Mouse (Mus musculus) stomach, embryonic 15.5 days (tissue): ENCODE measurements around the gene Ftsj3. TPM values are rescaled to one million over a fixed set of nuclear protein-coding genes. Genes with fewer than 3 reads are reported as not detected.

Experiments
- ATAC-seq: fragments of 200-750 bp; cut with Nextera tagmentation; 2 replicates; pipeline ENCODE4 v1.8.0; 2017; ENCODE audit warnings: low read depth, moderate number of reproducible peaks, moderate TSS enrichment; ENCODE audit not compliant: insufficient read depth, low FRiP score
- H3K27ac ChIP-seq: fragments of 300-500 bp; sonication (generic); 2 replicates; pipeline ENCODE4 v1.5.1; 2015; ENCODE audit warnings: mild to moderate bottlenecking, inconsistent platforms
- H3K27me3 ChIP-seq: fragments of 300-500 bp; sonication (generic); replicated peaks from 2 replicates; pipeline ENCODE4 v1.6.1; 2015; ENCODE audit warnings: inconsistent platforms
- H3K36me3 ChIP-seq: fragments of 300-500 bp; sonication (generic); 2 replicates; pipeline ENCODE4 v1.6.1; 2015; ENCODE audit warnings: inconsistent platforms
- H3K4me1 ChIP-seq: fragments of 300-500 bp; sonication (generic); 2 replicates; pipeline ENCODE4 v1.6.1; 2015; ENCODE audit warnings: inconsistent platforms
- H3K4me2 ChIP-seq: fragments of 300-500 bp; sonication (generic); 2 replicates; pipeline ENCODE4 v1.6.1; 2015; ENCODE audit warnings: mild to moderate bottlenecking, inconsistent platforms
- H3K4me3 ChIP-seq: fragments of 300-500 bp; sonication (generic); replicated peaks from 2 replicates; pipeline ENCODE4 v1.5.1; 2015; ENCODE audit warnings: inconsistent platforms
- H3K9ac ChIP-seq: fragments of 300-500 bp; sonication (generic); 2 replicates; pipeline ENCODE4 v1.6.1; 2015; ENCODE audit warnings: inconsistent platforms
- H3K9me3 ChIP-seq: fragments of 300-500 bp; sonication (generic); 2 replicates; pipeline ENCODE4 v1.6.1; 2016; ENCODE audit warnings: inconsistent platforms
- WGBS: fragments of 180-500 bp; shearing (Covaris S2); methylation state at CpG from one replicate; pipeline ENCODE4 v1.1.7; 2015; 5-methylcytosine and 5-hydroxymethylcytosine counted together
- polyA plus RNA-seq: library from polyadenylated mRNA; unstranded; fragments of >200 nt; fragmentation: Nextera tagmentation; extraction: Ambion mirVana; gene quantifications from 2 replicates; pipeline ENCODE4 v1.2.1, GENCODE M21; 2015

Gene Ftsj3
- 49.7 and 56.5 TPM in 2 replicates for polyA plus RNA-seq

DNA sequence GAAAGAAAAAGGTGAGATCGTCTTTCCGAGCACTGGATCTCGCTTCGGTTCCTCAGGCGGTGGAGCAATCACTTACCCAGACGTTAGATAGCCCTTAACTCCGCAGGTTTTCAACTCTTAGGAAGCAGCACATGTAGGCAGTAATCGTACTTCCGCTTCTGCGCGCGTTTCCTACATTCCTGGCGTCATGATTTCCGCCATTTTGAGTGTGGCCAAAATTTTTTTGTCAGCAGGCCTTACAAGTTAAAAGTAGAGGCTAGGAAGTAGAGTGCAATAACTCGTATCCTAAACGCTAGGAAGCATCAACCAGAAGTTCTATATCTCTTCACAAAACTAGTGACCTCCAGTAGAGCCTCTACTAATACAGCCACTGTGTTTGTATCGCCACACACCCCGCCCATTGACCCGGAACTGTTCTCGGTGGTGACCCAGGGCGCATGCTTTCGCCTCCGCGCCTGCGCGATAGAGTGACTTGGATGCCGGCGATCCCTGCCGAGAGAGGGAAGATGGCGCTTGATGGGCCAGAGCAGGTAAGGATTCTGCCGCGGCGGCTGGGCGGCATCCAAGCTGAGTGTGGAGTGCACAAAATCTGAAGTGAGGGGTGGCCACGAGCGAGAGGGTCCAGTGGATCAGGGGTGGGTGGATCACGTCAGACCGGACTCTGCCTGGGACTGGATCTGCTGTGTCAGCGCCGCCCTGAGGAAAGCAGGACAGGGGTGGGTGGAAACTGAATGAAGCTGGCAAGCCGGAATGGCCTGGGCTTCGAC lies at the start of gene Ftsj3, which contains the start of gene Psmc5:
Gene Ftsj3, minus strand, starts transcription at position 395 of the 767 bp plus-strand sequence.
Gene Psmc5, plus strand, starts transcription at position 470 of the 767 bp plus-strand sequence.
- H3K4me3 ChIP-seq: peak within 1 kb of the TSS; percentile 82
- H3K27me3 ChIP-seq: no peaks in the 10 kb centered on the region
- peak within 1 kb of the TSS; percentile 85 for H3K27ac ChIP-seq
- no peaks in the 10 kb centered on the region for H3K9me3 ChIP-seq
- peaks cover 35% of the 10 kb centered on the region for H3K36me3 ChIP-seq
- H3K9ac ChIP-seq: peak within 1 kb of the TSS; percentile 71
- H3K4me2 ChIP-seq: peak within 1 kb of the TSS; percentile 89
- ATAC-seq: peak; percentile 93
- H3K4me1 ChIP-seq: peaks cover 19% of the 10 kb centered on the region
- under 1% methylated on average over 42 of the region's 42 CpGs for whole genome bisulfite sequencing

DNA sequence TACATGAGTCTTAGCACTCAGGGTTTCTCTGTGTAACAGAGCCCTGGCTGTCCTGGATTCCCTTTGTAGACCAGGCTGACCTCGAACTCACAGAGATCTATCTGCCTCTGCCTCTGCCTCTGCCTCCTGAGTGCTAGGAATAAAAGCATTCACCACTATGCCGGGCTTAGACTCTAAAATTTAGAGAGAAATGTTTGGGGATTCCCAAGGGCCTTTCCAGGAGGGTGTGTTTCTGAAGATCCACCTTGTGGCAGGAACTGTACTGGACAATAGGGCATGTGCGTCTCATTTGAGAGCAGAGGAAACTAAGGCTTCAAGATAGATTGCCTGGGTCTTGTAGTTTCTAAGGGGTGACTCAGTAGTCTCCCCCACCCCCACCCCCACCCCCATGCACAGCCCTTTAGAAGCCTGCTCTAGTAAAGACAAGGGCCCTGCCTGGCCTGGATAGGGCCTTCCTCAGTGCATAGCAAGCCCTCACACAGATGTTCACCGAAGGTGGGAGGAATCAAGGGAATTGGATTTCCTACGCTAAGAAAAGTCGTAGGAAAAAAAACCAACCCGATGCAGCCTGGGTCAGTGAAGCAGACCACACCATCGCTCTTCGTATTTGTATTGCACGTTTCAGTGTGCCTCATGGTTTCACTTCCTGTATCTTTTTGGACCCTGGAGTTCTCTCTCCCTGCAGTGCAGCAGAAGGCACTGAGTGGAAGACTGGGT lies 49.6 kb upstream of the Ftsj3 start:
- 78% methylated on average over 10 of the region's 10 CpGs for WGBS
- H3K27me3 ChIP-seq: no peaks in the 10 kb centered on the region
- no peak for ATAC-seq
- no peak overlapping the region for H3K9ac ChIP-seq
- H3K36me3 ChIP-seq: no peaks in the 10 kb centered on the region
- no peak overlapping the region for H3K4me2 ChIP-seq
- H3K4me3 ChIP-seq: no peak overlapping the region
- no peaks in the 10 kb centered on the region for H3K4me1 ChIP-seq
- no peak overlapping the region for H3K27ac ChIP-seq
- no peaks in the 10 kb centered on the region for H3K9me3 ChIP-seq

DNA sequence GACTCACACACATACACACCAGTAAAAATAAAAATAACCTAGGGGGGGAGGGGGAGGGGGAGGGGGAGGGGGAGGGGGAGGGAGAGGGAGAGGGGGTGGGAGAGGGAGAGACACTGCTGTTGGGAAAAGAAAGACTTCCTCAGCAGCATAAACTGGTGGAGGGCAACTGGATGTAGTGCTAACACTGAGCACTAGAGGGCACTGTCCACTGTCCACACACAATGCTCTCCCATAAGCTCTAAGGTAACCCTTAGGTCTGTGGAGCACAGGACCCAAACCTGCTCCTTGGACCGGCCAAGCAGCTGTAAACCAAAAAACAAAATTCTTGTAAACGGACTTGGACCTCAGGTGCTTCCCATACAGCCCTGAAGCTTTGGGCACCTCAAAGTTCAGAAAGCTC lies 46.8 kb upstream of the Ftsj3 start:
- ATAC-seq: no peak
- Histone ChIP-seq H3K4me1 (no peaks in the 10 kb centered on the region), H3K9me3 (no peaks in the 10 kb centered on the region), H3K27me3 (no peaks in the 10 kb centered on the region), H3K4me3 (no peak overlapping the region), H3K4me2 (no peak overlapping the region), H3K36me3 (no peaks in the 10 kb centered on the region), H3K9ac (no peak overlapping the region), H3K27ac (no peak overlapping the region)
- 9% methylated on average over 2 of the region's 2 CpGs for WGBS

DNA sequence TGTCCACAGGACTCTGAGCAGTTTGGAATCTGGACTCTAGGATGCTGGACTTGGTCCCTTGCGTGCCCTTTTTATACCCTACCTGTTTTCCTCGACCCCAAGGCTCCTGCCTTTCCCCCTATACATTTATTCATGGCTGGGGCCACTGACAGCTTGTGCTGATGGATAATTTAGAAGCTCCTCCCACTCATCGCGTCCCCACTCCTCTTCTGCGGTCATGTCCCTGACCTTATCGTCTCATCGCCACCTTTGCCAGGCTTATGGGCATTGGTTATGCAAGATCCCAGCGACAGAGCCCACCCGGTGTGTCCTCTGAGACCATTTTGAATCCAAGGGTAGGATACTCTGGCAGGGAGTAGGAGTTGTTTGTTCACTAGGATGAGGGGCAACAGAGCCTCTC lies 45.9 kb upstream of the Ftsj3 start, which contains the start of gene Gh:
Gene Gh, minus strand, starts transcription at position 101 of the 400 bp plus-strand sequence.
- Histone ChIP-seq H3K4me2 (no peak within 1 kb of the TSS), H3K27ac (no peak within 1 kb of the TSS), H3K9me3 (no peaks in the 10 kb centered on the region), H3K9ac (no peak within 1 kb of the TSS), H3K36me3 (no peaks in the 10 kb centered on the region), H3K4me3 (no peak within 1 kb of the TSS), H3K27me3 (no peaks in the 10 kb centered on the region), H3K4me1 (no peaks in the 10 kb centered on the region)
- WGBS: 72% methylated on average over 9 of the region's 9 CpGs
- ATAC-seq: no peak

DNA sequence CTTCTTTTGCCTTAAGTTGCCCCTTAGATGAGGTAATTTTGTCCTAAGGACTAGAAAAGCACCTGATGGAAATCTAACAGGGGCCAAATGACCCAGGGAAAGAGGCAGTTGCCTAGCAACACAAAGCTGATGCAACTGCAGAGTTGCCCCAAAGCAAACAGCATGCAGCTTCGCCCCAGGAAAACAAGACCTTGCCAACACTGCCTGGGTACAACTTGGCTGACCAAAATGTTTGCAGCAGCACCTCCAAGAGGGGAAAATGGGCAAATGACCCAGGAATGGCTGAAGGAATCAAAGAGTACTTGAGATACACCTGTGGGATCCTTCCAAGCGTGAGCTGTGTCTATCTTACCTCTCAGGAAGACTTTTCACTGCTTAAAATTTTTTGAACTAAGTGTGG lies 36.0 kb upstream of the Ftsj3 start:
- Histone ChIP-seq H3K4me3 (no peak overlapping the region), H3K27ac (no peak overlapping the region), H3K9me3 (no peaks in the 10 kb centered on the region), H3K9ac (no peak overlapping the region), H3K4me1 (no peaks in the 10 kb centered on the region), H3K4me2 (no peak overlapping the region), H3K27me3 (no peaks in the 10 kb centered on the region), H3K36me3 (no peaks in the 10 kb centered on the region)
- ATAC-seq: no peak
- 77% methylated on average over 2 of the region's 2 CpGs for WGBS

DNA sequence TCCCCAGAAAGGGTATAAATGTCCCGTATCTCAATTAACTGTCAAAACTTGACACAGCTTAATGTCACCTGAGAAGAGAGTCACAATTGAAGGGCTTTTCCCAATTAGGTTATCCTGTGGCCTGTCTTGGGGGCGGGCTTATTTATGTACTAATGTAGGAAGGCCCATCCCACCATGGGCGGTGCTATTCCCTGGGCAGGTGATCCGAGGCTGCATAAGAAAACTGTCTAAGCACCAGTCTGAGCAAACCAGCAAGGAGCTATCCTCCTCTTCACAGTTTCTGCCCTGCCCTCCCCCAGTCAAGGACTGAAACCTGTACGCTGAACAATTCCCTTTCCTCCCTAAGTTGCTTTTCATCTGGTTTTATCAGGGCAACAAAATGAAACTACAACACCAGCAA lies 34.5 kb upstream of the Ftsj3 start:
- no peaks in the 10 kb centered on the region for H3K27me3 ChIP-seq
- ATAC-seq: no peak
- H3K9ac ChIP-seq: no peak overlapping the region
- H3K4me1 ChIP-seq: no peaks in the 10 kb centered on the region
- no peak overlapping the region for H3K4me3 ChIP-seq
- no peak overlapping the region for H3K4me2 ChIP-seq
- H3K36me3 ChIP-seq: no peaks in the 10 kb centered on the region
- H3K9me3 ChIP-seq: no peaks in the 10 kb centered on the region
- no peak overlapping the region for H3K27ac ChIP-seq
- 90% methylated on average over 5 of the region's 5 CpGs for WGBS

DNA sequence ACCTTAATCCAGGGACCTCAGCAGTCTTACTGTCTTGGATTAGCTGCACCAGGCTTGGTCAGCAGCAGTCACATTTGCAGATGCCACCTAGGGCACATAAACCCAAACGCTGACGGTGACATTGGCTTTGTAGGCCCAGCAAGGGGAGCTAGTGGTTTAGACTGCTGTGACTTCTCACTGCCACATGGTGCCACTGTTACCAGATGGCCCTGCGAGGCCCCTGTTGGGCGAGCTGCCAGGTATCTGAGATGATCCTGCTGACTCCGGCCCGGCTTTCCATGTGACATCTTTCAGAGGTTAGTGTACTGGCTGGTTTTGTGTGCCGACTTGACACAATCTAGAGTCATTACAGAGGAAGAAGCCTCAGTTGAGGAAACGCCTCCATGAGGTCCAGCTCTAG lies 33.5 kb upstream of the Ftsj3 start:
- Histone ChIP-seq H3K4me1 (no peaks in the 10 kb centered on the region), H3K9ac (no peak overlapping the region), H3K4me3 (no peak overlapping the region), H3K4me2 (no peak overlapping the region), H3K9me3 (no peaks in the 10 kb centered on the region), H3K36me3 (no peaks in the 10 kb centered on the region), H3K27ac (no peak overlapping the region), H3K27me3 (no peaks in the 10 kb centered on the region)
- 59% methylated on average over 8 of the region's 8 CpGs for WGBS
- no peak for ATAC-seq

DNA sequence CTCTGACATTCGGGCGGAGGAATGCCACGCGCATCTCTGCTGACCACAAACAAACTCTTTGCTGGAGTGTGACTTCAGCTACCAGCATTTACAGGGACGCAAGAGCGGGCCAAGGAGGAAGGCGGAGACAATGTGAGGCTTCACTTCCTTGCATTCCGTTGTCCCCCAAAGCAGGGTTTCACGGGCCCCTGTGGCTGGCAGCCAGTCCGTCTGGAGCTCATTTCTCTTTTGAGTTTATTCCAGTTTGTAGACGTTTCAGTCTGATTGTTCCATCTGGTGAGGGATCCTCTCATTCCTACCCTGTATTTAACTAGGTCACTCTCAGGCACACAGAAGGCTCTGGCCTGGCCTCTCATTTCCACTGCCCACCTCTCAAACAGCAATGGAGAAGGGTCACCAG lies 31.1 kb upstream of the Ftsj3 start:
- Histone ChIP-seq H3K4me3 (no peak overlapping the region), H3K4me2 (no peak overlapping the region), H3K27me3 (no peaks in the 10 kb centered on the region), H3K27ac (no peak overlapping the region), H3K9me3 (no peaks in the 10 kb centered on the region), H3K9ac (no peak overlapping the region), H3K36me3 (no peaks in the 10 kb centered on the region), H3K4me1 (no peaks in the 10 kb centered on the region)
- WGBS: 53% methylated on average over 11 of the region's 11 CpGs
- ATAC-seq: no peak

DNA sequence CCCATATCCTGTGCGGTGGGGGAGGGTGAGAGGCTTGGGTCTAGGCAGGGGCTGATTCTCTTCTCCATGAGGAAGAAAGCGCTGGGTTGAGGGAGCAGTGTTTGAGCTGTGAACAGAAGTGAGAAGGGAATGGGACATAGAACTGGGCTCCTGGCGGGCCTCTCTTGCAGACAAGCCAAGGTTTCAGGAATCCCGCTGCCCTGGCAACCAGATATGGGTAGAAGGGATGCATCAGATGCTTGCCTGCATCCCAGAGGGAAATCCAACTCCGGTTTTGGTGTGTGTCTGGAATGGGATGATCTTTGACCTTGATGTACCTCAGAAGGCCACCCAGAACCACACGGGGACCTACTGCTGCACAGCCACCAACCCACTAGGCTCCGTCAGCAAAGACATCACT lies 30.3 kb upstream of the Ftsj3 start:
- WGBS: 82% methylated on average over 7 of the region's 7 CpGs
- no peaks in the 10 kb centered on the region for H3K36me3 ChIP-seq

DNA sequence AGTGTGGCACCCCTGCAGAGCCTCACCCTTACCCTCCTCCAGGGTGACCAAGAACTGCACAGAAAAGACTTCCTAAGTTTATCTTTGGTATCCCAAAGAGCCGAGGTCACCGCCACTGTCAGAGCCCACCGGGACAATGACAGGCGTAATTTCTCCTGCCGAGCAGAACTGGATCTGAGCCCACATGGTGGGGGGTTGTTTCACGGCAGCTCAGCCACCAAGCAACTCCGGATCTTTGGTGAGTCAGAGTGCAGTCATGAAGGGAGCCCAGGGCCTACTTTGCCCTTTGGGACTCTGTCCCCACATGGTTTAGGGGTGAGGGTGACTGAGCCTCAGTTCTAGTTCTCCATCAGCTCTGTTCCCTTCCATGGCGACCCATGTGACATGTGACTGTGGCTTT lies 28.2 kb upstream of the Ftsj3 start:
- Histone ChIP-seq H3K4me2 (no peak overlapping the region), H3K27ac (no peak overlapping the region), H3K4me3 (no peak overlapping the region), H3K9me3 (no peaks in the 10 kb centered on the region), H3K9ac (no peak overlapping the region), H3K27me3 (no peaks in the 10 kb centered on the region), H3K4me1 (no peaks in the 10 kb centered on the region), H3K36me3 (no peaks in the 10 kb centered on the region)
- WGBS: 69% methylated on average over 8 of the region's 8 CpGs
- ATAC-seq: no peak

More for the DNA sequence above, 30.3 kb upstream of the Ftsj3 start:
- Histone ChIP-seq H3K27ac (no peak overlapping the region), H3K9ac (no peak overlapping the region), H3K4me2 (no peak overlapping the region), H3K27me3 (no peaks in the 10 kb centered on the region), H3K4me3 (no peak overlapping the region), H3K9me3 (no peaks in the 10 kb centered on the region), H3K4me1 (no peaks in the 10 kb centered on the region)
- no peak for ATAC-seq

DNA sequence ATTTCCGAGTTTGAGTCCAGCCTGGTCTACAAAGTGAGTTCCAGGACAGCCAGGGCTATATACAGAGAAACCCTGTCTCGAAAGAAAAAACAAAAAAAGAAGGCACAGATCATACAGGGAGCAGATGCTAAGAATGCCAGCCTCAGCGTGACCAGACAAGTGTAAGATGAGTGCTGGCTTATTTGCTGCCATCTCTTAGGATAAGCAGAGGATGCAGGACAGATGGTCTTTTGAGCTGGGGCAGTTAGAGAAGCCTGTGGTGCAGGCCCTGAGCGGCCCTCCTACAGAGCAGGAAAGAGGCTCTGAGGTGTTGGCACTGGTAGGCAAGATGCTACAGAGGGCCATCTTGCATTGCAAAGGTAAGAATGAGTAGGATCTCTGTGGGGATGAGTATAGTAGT lies 27.5 kb upstream of the Ftsj3 start:
- no peak for ATAC-seq
- Histone ChIP-seq H3K9ac (no peak overlapping the region), H3K36me3 (no peaks in the 10 kb centered on the region), H3K4me1 (no peaks in the 10 kb centered on the region), H3K27me3 (no peaks in the 10 kb centered on the region), H3K4me3 (no peak overlapping the region), H3K4me2 (no peak overlapping the region), H3K9me3 (no peaks in the 10 kb centered on the region), H3K27ac (no peak overlapping the region)
- WGBS: 81% methylated on average over 4 of the region's 4 CpGs

DNA sequence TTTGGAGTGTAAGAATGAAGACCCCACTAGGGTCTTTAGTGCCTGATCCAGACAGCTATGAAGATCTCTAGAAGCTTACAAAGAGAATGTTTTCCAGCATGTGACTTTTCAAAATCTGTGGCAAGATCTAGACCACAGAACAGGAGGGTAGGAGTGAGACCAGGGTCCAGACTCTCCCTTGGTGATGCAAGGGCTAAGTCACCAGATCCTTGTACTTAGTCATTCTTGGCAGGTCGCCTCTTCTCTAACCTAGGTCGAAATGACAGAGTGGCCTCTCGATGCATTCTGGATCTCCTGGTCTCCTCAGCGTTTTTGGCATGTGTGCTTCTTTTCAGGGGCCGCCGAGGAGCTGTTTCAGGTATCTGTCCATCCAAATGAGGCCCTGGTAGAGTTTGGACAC lies 26.6 kb upstream of the Ftsj3 start:
- H3K36me3 ChIP-seq: no peaks in the 10 kb centered on the region
- 74% methylated on average over 6 of the region's 6 CpGs for WGBS
- no peak overlapping the region for H3K4me2 ChIP-seq

More for the DNA sequence above, 26.6 kb upstream of the Ftsj3 start:
- Histone ChIP-seq H3K4me3 (no peak overlapping the region), H3K9ac (no peak overlapping the region), H3K4me1 (no peaks in the 10 kb centered on the region), H3K27me3 (no peaks in the 10 kb centered on the region), H3K27ac (no peak overlapping the region), H3K9me3 (no peaks in the 10 kb centered on the region)
- no peak for ATAC-seq
